Mouse (Mus musculus) B cell, adult 67 days (primary cell): ENCODE measurements around the gene Rps27a. TPM values are rescaled to one million over a fixed set of nuclear protein-coding genes. Genes with fewer than 3 reads are reported as not detected.

Experiments
- total RNA-seq, 2 experiments: library from RNA; stranded (reverse); gene quantifications; 4 replicates each; pipeline ENCODE4 v1.2.4; 2023

Rps27a gene
- total RNA-seq, result 1,000 to 10,000 TPM; 1,389 to 1,518 TPM

DNA sequence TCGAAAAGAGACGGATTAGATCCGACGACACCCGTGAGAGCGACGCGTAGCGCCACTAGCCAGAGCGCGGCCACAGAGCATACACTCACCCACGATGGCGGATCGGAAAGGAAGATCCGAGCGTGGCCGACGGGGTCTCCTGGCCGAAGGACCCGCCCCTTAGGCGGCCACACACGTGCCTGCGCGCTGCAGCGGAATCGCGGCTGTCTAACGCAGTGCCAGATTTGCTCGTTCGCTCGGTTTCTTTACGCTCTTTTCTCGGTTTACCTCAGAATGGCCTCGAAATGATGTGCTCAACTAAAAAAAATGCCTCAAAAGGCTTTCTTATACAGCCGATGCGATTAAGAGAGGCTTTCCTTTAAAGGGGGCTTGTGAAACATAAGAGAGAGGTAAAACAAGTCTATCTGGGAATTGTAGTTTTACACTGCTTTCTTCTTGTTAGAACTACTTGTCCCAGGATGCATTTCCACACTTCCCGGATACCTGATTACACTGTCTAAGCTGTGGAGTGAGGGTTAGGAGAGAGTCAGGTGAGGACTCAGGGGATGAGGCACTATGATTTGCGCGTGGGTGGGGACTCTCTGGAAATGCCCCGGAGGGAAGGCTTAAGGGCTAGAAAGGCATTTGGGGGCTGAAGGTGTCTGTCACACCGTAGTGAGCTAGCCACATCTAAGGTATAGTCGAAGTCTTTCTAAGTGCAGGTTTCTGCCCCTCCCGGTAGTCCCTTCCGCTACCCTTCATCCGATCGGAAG is at the start of gene Rps27a, which contains the start of gene Clhc1:
Gene Rps27a (minus strand): TSS at position 358 of the 752 bp plus-strand sequence.
Gene Clhc1 (plus strand): TSS at position 199 of the 752 bp plus-strand sequence.

DNA sequence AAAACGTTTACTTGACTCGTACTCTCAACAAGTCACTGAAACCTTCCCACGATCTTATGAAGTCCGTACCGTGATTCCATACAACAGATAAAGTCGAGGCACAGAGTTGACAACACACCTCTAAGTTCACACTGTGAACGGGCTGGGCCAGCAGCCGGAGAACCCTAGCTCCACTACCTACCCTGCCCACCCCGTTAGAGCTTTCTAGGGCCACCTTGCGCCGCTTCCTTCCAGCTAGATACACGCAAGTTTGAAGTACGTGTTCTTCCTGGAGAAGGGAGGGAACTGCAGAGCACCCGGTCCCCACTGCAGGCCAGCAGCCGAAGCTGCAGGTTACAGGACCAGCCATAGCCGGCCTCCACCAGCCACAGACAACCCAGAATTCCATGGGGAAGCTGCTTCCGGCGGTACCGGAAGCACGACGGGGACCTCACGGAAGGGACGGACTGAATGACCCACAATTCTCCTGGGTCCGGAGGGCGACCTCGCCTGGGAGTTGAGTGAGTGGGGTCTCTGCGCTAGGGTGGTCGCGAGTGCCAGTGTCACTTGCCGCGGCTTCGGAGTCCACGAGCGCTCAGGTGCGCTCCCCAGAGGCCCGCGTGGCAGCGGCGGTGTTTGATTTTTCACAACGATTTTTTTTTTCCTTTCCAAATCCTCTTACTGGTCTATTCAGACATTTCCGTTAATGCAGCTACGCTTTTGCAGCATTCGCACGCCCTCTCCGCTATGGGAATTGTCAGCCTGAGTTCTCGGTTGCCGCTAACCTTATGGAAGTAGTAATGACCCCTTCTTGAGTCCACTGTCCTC is 21.7 kb downstream of the Rps27a start, which contains the start of gene Mtif2:
Gene Mtif2 (plus strand): TSS at position 421 of the 807 bp plus-strand sequence.

DNA sequence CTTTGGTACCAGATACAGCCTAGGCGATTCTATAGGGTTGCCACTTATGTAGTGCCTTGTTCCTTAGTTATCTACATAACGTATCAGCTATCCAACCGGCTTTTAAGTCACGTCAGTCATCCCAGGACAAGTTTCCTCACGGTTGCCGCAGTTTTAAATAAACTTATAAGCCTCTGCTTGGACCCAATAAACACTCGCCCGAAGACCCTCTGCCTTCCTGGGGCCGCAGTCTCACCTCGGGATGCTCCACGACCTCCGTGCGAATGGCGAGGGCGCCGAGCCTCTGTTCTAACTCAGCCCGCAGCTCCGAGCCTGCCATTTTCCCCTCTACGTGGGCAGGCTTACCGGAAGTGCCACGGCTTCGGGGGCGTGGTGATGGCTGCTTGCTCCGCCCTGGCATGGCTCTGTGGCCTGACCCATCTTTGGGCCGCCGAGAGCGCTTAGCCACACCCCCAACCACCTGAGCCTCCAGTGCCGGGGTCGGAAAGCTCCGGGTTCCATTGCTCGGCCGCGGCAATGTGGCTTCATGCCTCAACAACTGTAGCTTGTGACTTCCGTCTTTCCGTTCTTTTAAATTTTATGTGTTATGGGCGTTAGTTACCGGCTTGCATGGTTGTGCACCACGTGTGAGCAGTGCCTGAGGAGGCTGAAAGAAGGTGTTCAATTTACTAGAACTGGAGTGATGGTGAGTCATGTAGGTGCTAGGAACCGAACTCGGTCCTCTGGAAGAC is 33.1 kb downstream of the Rps27a start, which contains the start of gene Prorsd1:
Gene Prorsd1 (minus strand): TSS at position 352 of the 731 bp plus-strand sequence.

Other genes starting within 250 kb of the Rps27a start
- gene Ccdc88a, start 174.5 kb downstream of the Rps27a start, total RNA-seq, result 10 to 100 TPM in 1 of 2 experiments, 1 to 10 TPM in 1; 9.8 to 10.8 TPM
- 10 to 100 TPM; 38.2 to 50.6 TPM for gene Prorsd1, start 33.1 kb downstream of the Rps27a start, total RNA-seq
- gene Mtif2, start 21.7 kb downstream of the Rps27a start, total RNA-seq, result 10 to 100 TPM; 35.0 to 42.3 TPM
- gene Clhc1, start 159 bp downstream of the Rps27a start, total RNA-seq, result 1 to 10 TPM in 1 of 2 experiments, under 1 TPM in 1; 0.44 to 1.4 TPM
- gene Rtn4, start 144.8 kb upstream of the Rps27a start, total RNA-seq, result 10 to 100 TPM; 89.9 to 93.3 TPM